In the genomic region with DNA sequence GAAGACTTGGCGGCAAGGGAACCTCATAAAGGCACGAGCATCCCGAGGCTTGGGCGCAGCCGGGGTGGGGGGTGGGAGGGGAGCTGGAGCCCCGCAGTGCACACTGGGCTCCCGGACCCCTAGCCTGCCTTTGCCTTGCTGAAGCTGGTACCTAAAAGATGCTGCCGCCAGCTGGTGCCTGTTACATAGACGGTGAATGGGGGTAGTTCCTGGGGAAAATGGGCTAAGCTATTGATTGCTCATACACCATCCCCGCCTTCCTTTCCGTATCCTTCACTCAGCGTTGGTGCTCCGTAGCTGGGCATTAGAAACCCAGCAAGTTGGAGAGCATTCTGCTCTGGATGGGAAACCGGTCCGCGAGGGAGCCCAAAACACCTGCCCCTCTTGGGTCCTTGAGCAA, we compare ENCODE assay signal across 9 mouse cellular contexts. TPM values are rescaled to one million over a fixed set of nuclear protein-coding genes. Genes with fewer than 3 reads are reported as not detected.
A peak's percentile ranks its signal among the peaks of the same experiment; 100 is the strongest.
DNase-seq lines count a peak whose midpoint lies in the region; ATAC-seq and TF ChIP-seq lines count a peak whose summit lies in the region.
"Had no signal": no experiment of that assay in that cellular context is flagged by ENCODE, and none has a peak within 500 bp of the region (broad histone marks: within the 10 kb centered on the region; RNA-seq: fewer than 3 reads in every experiment).

No protein-coding gene starts in this region.

- H3K4me1 ChIP-seq in heart, embryonic 11.5 days (ENCODE audit: control insufficient read depth, insufficient read depth, low read length) = peaks cover 14% of the 10 kb centered on the region
- H3K4me1 ChIP-seq in hindbrain, embryonic 16.5 days (ENCODE audit: control insufficient read depth, insufficient read depth, low read depth, low read length) = peaks cover 18% of the 10 kb centered on the region
- H3K4me1 ChIP-seq in midbrain, embryonic 13.5 days (replicated peaks) = peaks cover 31% of the 10 kb centered on the region

- no peak for DNase-seq in heart, adult 9 months (ENCODE audit: low spot score in 2 of 2)
- peak; percentile 71 for DNase-seq in brain, embryonic 14.5 days (ENCODE audit: low read depth)
- DNase-seq in thymus, postnatal 14 days = no peak
- DNase-seq in left cerebral cortex, adult 18-20 months (ENCODE audit: low spot score in 2 of 2) = no peak
- no peak for DNase-seq in lung, postnatal 14 days

- no peak for ATAC-seq in heart, embryonic 11.5 days (replicated peaks; ENCODE audit: insufficient number of reproducible peaks, low FRiP score, low TSS enrichment)
- ATAC-seq in hindbrain, embryonic 16.5 days = peak; percentile 29; the same call in 1 of the 2 replicates
- ATAC-seq in midbrain, embryonic 13.5 days = peak; percentile 60

- H3K4me3 ChIP-seq in heart, embryonic 11.5 days (ENCODE audit: low read depth, low read length) = peak overlapping the region; percentile 47
- H3K4me3 ChIP-seq in hindbrain, embryonic 16.5 days (ENCODE audit: low read length) = peak overlapping the region; percentile 41
- peak overlapping the region; percentile 55 for H3K4me3 ChIP-seq in midbrain, embryonic 13.5 days (replicated peaks)
- H3K4me3 ChIP-seq: erythroblast, embryonic 14.5 days had no signal

- no peak overlapping the region for H3K27ac ChIP-seq in heart, embryonic 11.5 days (ENCODE audit: low read depth, low read length)
- peak overlapping the region; percentile 59 for H3K27ac ChIP-seq in hindbrain, embryonic 16.5 days (ENCODE audit: low read depth, low read length)
- H3K27ac ChIP-seq in midbrain, embryonic 13.5 days = peak overlapping the region; percentile 90

- peak overlapping the region; percentile 81 for H3K4me2 ChIP-seq in heart, embryonic 11.5 days
- H3K4me2 ChIP-seq in hindbrain, embryonic 16.5 days (ENCODE audit: low read length) = peak overlapping the region; percentile 64
- H3K4me2 ChIP-seq in midbrain, embryonic 13.5 days (replicated peaks) = peak overlapping the region; percentile 67

- TF ChIP-seq POLR2A in brain, embryonic 14.5 days (IDR thresholded peaks at IDR 0.05; ENCODE audit: borderline replicate concordance, extremely low read depth, insufficient read depth, insufficient read length, poor library complexity, severe bottlenecking) = 0 out of 2 replicates have a peak, but pooled peaks have one; percentile 7

- no peak for TF ChIP-seq CTCF in brain, embryonic 14.5 days (IDR thresholded peaks at IDR 0.05; ENCODE audit: borderline replicate concordance, extremely low read depth, insufficient read depth, insufficient read length)

- H3K27me3 ChIP-seq in heart, embryonic 11.5 days (ENCODE audit: control insufficient read depth, insufficient read depth, low read length) = peaks cover 70% of the 10 kb centered on the region
- H3K27me3 ChIP-seq in hindbrain, embryonic 16.5 days (replicated peaks; ENCODE audit: control insufficient read depth, insufficient read depth, low read length) = peaks cover 34% of the 10 kb centered on the region
- H3K27me3 ChIP-seq in midbrain, embryonic 13.5 days = peaks cover 77% of the 10 kb centered on the region

- no peaks in the 10 kb centered on the region for H3K9me3 ChIP-seq in heart, embryonic 11.5 days (replicated peaks; ENCODE audit: control insufficient read depth, low read length)
- no peaks in the 10 kb centered on the region for H3K9me3 ChIP-seq in hindbrain, embryonic 16.5 days (ENCODE audit: control insufficient read depth, low read length)
- H3K9me3 ChIP-seq in midbrain, embryonic 13.5 days = no peaks in the 10 kb centered on the region

- no peaks in the 10 kb centered on the region for H3K36me3 ChIP-seq in heart, embryonic 11.5 days (ENCODE audit: control insufficient read depth, insufficient read depth, low read length)
- no peaks in the 10 kb centered on the region for H3K36me3 ChIP-seq in hindbrain, embryonic 16.5 days (ENCODE audit: control insufficient read depth, insufficient read depth, low read length)
- H3K36me3 ChIP-seq in midbrain, embryonic 13.5 days = peaks cover 10% of the 10 kb centered on the region; the same call in 1 of the 2 replicates

- no peak overlapping the region for H3K9ac ChIP-seq in heart, embryonic 11.5 days (ENCODE audit: low read depth, low read length)
- peak overlapping the region; percentile 31 for H3K9ac ChIP-seq in hindbrain, embryonic 16.5 days (ENCODE audit: low read depth, low read length)
- peak overlapping the region; percentile 72 for H3K9ac ChIP-seq in midbrain, embryonic 13.5 days (replicated peaks)

- under 1% methylated on average over 16 of the region's 16 CpGs for WGBS in heart, embryonic 11.5 days (ENCODE audit: insufficient replicate concordance)
- under 1% methylated on average over 16 of the region's 16 CpGs for WGBS in hindbrain, embryonic 16.5 days
- WGBS in midbrain, embryonic 13.5 days = 0% methylated on average over 16 of the region's 16 CpGs

RNA-seq across cellular contexts. Expression of a gene that starts 0.4 kb away (rescaled TPM):
- 2.0 and 2.5 TPM in 2 replicates for polyA plus RNA-seq in heart, embryonic 11.5 days (2014; fragmentation: Nextera tagmentation; extraction: Ambion mirVana)
- polyA plus RNA-seq in brain, embryonic 14.5 days (2012; rRNA removed) = 62.8 and 83.9 TPM in 2 replicates
- 10.7 and 17.5 TPM in 2 replicates for polyA plus RNA-seq in hindbrain, embryonic 16.5 days (2015; fragmentation: Nextera tagmentation; extraction: Ambion mirVana)
- 132 and 143 TPM in 2 replicates for polyA plus RNA-seq in midbrain, embryonic 13.5 days (2015; fragmentation: Nextera tagmentation; extraction: Ambion mirVana)
- under 1 TPM; 0.70 to 1.00 TPM for total RNA-seq in left cerebral cortex, adult 18-20 months (2021)
- polyA plus RNA-seq: erythroblast, embryonic 14.5 days had no signal

RNA-seq across cellular contexts. Expression of a gene that starts 8.6 kb away (rescaled TPM):
- 27.4 and 28.1 TPM in 2 replicates for polyA plus RNA-seq in heart, embryonic 11.5 days (2014; fragmentation: Nextera tagmentation; extraction: Ambion mirVana)
- polyA plus RNA-seq in brain, embryonic 14.5 days (2012; rRNA removed) = 38.6 and 65.3 TPM in 2 replicates
- 24.0 and 29.5 TPM in 2 replicates for polyA plus RNA-seq in hindbrain, embryonic 16.5 days (2015; fragmentation: Nextera tagmentation; extraction: Ambion mirVana)
- polyA plus RNA-seq in midbrain, embryonic 13.5 days (2015; fragmentation: Nextera tagmentation; extraction: Ambion mirVana) = 50.8 and 53.7 TPM in 2 replicates
- 10 to 100 TPM; 12.6 to 15.8 TPM for total RNA-seq in left cerebral cortex, adult 18-20 months (2021)
